Mouse (Mus musculus) forebrain, postnatal 0 days (tissue): Measurements from ENCODE around the gene Mcm8. TPM values are rescaled to one million over a fixed set of nuclear protein-coding genes. Genes with fewer than 3 reads are reported as not detected.

ENCODE experiments used
- ATAC-seq: fragments of 200-750 bp; cut with Nextera tagmentation; 2 replicates; pipeline ENCODE4 v1.8.0; 2017; ENCODE audit warnings: mild to moderate bottlenecking, moderate library complexity
- DNase-seq: peaks from one replicate; pipeline ENCODE4 v3.0.0-alpha.2; 2015
- H3K27ac ChIP-seq: fragments of 300-500 bp; sonication (generic); 2 replicates; pipeline ENCODE4 v1.5.1; 2014; ENCODE audit warnings: low read depth, mild to moderate bottlenecking, antibody characterized with exemption, low read length, moderate library complexity, mixed read lengths
- H3K27me3 ChIP-seq: fragments of 300-500 bp; sonication (generic); 2 replicates; pipeline ENCODE4 v1.6.1; 2014; ENCODE audit warnings: mild to moderate bottlenecking, low read length, mixed read lengths; ENCODE audit not compliant: insufficient read depth
- H3K36me3 ChIP-seq: fragments of 300-500 bp; sonication (generic); 2 replicates; pipeline ENCODE4 v1.6.1; 2014; ENCODE audit warnings: mild to moderate bottlenecking, moderate library complexity; ENCODE audit not compliant: insufficient read depth
- H3K4me1 ChIP-seq: fragments of 300-500 bp; sonication (generic); 2 replicates; pipeline ENCODE4 v1.6.1; 2014; ENCODE audit warnings: antibody characterized with exemption; ENCODE audit not compliant: insufficient read depth
- H3K4me2 ChIP-seq: fragments of 300-500 bp; sonication (generic); 2 replicates; pipeline ENCODE4 v1.6.1; 2014; ENCODE audit warnings: low read depth, mild to moderate bottlenecking, moderate library complexity
- H3K4me3 ChIP-seq: fragments of 300-500 bp; sonication (generic); 2 replicates; pipeline ENCODE4 v1.5.1; 2014; ENCODE audit warnings: low read depth, low read length, mixed read lengths
- H3K9ac ChIP-seq: fragments of 300-500 bp; sonication (generic); 2 replicates; pipeline ENCODE4 v1.6.1; 2014; ENCODE audit warnings: mild to moderate bottlenecking
- H3K9me3 ChIP-seq: fragments of 300-500 bp; sonication (generic); 2 replicates; pipeline ENCODE4 v1.6.1; 2016; ENCODE audit warnings: low read length
- CTCF ChIP-seq: sonication (generic); IDR thresholded peaks from 2 replicates; pipeline ENCODE4 v1.5.1; 2016; ENCODE audit warnings: antibody characterized with exemption, control low read depth, low read depth
- WGBS: fragments of 180-500 bp; shearing (Covaris S2); extraction: QIAGEN DNeasy Blood & Tissue Kit; methylation state at CpG from one replicate; pipeline ENCODE4 v1.1.7; 2014; 5-methylcytosine and 5-hydroxymethylcytosine counted together
- polyA plus RNA-seq: library from polyadenylated mRNA; unstranded; fragments of >200 nt; fragmentation: Nextera tagmentation; extraction: Ambion mirVana; gene quantifications from 2 replicates; pipeline ENCODE4 v1.2.1, GENCODE M21; 2015
- total RNA-seq: library from RNA; depleted of rRNA; stranded (reverse); fragments of >200 nt; gene quantifications from 2 replicates; pipeline ENCODE4 v1.2.3, GENCODE M21; 2014; rRNA removed

The Mcm8 gene
- total and polyA plus RNA-seq, 2 experiments from 2014 or later, result 3.9 to 4.6 TPM

DNA sequence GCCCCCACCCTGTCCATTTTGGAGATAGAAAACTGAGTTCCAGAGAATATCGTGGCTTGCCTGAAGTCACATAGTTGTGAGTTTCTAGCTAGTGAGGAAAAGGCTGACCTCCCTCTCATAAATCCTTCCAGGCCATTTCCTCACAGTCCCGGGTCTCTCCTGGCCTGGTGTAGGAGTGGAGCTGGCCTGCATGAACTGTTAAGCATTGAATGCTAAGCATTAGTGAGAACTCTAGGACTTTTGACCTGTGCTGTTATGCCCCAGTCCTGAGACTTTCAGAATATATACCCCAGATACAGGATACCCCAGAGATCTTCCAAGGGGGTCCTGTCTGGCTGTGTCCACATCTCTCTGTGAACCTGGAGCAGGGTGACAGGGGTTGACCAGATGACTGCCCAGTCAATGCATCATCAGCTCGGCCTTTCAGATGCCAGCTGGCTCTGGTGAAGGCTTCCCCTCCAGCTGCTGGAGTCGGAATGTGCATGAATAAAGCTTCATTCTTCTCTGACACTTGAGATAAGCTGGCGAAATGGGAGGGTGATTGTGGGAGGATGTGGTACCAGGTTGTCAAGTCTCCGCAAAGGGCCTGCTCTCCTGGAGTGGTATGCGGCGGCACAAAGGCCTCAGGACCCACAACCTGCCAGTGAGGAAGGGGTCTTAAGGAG, 68.5 kb downstream of the Mcm8 start:
- Histone ChIP-seq H3K4me2 (no peak overlapping the region), H3K27me3 (peaks cover 23% of the 10 kb centered on the region), H3K4me1 (no peaks in the 10 kb centered on the region), H3K36me3 (no peaks in the 10 kb centered on the region), H3K27ac (no peak overlapping the region), H3K9ac (no peak overlapping the region), H3K4me3 (no peak overlapping the region), H3K9me3 (no peaks in the 10 kb centered on the region)
- no peak for TF ChIP-seq CTCF
- 80% methylated on average over 8 of the region's 8 CpGs for WGBS
- ATAC-seq (no peak), DNase-seq (no peak)

DNA sequence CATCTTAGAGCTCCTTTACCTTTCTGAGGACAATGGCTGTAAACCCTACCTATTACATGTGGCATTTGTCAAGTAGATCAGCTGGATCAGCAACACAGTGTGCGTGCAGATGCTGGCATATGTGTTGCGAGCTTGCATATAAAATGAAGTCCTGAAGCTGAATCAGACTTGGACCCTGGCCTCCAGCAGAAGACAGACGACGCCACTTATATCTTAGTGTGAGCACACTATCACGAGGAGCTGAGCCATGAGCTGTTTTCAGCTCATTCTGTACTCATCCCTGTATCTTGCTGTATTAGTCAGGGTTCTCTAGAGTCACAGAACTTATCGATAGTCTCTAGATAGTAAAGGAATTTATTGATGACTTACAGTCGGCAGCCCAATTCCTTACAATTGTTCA, 69.4 kb downstream of the Mcm8 start:
- ATAC-seq, result no peak
- no peak for TF ChIP-seq CTCF
- no peak for DNase-seq
- H3K27ac ChIP-seq, result no peak overlapping the region
- 89% methylated on average over 6 of the region's 7 CpGs for WGBS
- no peak overlapping the region for H3K4me3 ChIP-seq
- peaks cover 18% of the 10 kb centered on the region for H3K27me3 ChIP-seq
- H3K9me3 ChIP-seq, result no peaks in the 10 kb centered on the region
- no peak overlapping the region for H3K4me2 ChIP-seq
- no peaks in the 10 kb centered on the region for H3K4me1 ChIP-seq
- H3K36me3 ChIP-seq, result no peaks in the 10 kb centered on the region
- no peak overlapping the region for H3K9ac ChIP-seq

Other genes starting within 250 kb of the Mcm8 start
- 79.6 and 97.7 TPM in 2 replicates for gene Gpcpd1, start 228.4 kb upstream of the Mcm8 start, total RNA-seq
- gene Gpcpd1, start 228.4 kb upstream of the Mcm8 start, polyA plus RNA-seq, result 71.5 and 80.1 TPM in 2 replicates
- gene Shld1, start 129.2 kb upstream of the Mcm8 start, total RNA-seq, result 17.3 and 20.4 TPM in 2 replicates
- 20.6 and 22.8 TPM in 2 replicates for gene Shld1, start 129.2 kb upstream of the Mcm8 start, polyA plus RNA-seq
- 43.7 and 50.0 TPM in 2 replicates for gene Chgb, start 34.9 kb upstream of the Mcm8 start, total RNA-seq
- 69.5 and 90.5 TPM in 2 replicates for gene Chgb, start 34.9 kb upstream of the Mcm8 start, polyA plus RNA-seq
- 18.2 and 23.5 TPM in 2 replicates for gene Trmt6, start 86 bp upstream of the Mcm8 start, total RNA-seq
- gene Trmt6, start 86 bp upstream of the Mcm8 start, polyA plus RNA-seq, result 31.9 and 34.3 TPM in 2 replicates
- 37.7 and 41.9 TPM in 2 replicates for gene Crls1, start 30.5 kb downstream of the Mcm8 start, total RNA-seq
- 22.0 and 24.4 TPM in 2 replicates for gene Crls1, start 30.5 kb downstream of the Mcm8 start, polyA plus RNA-seq
- 0.46 and 1.5 TPM in 2 replicates for gene Lrrn4, start 64.8 kb downstream of the Mcm8 start, total RNA-seq
- 0.30 and 0.47 TPM in 2 replicates for gene Lrrn4, start 64.8 kb downstream of the Mcm8 start, polyA plus RNA-seq
- not detected in 2 replicates for gene Fermt1, start 129.8 kb downstream of the Mcm8 start, total RNA-seq
- not detected in 2 replicates for gene Fermt1, start 129.8 kb downstream of the Mcm8 start, polyA plus RNA-seq